7 mouse cellular contexts compared by ENCODE assay signal in genomic region chr3:142701407-142701989, GRCm38 (mm10). TPM values are rescaled to one million over a fixed set of nuclear protein-coding genes. Genes with fewer than 3 reads are reported as not detected.
DNase-seq lines count a peak whose midpoint lies in the region; ATAC-seq and TF ChIP-seq lines count a peak whose summit lies in the region.

No protein-coding gene starts in this region.

- no peak for TF ChIP-seq POLR2A in thymus, adult 2 months (IDR thresholded peaks at IDR 0.05; ENCODE audit: control insufficient read depth, extremely low read depth, insufficient read depth, low read length, poor library complexity)

- WGBS in thymus, adult 2 months: 42% methylated on average over 15 of the region's 15 CpGs
- 32% methylated on average over 15 of the region's 15 CpGs for WGBS in forebrain, embryonic 13.5 days
- 26% methylated on average over 15 of the region's 15 CpGs for WGBS in limb, embryonic 15.5 days
- WGBS in stomach, embryonic 16.5 days: 21% methylated on average over 15 of the region's 15 CpGs

- H3K4me1 ChIP-seq in thymus, adult 2 months (replicated peaks; ENCODE audit: control insufficient read depth, insufficient read depth, low read length): peaks cover 5% of the 10 kb centered on the region
- peaks cover 12% of the 10 kb centered on the region; the same call in 1 of the 2 replicates for H3K4me1 ChIP-seq in forebrain, embryonic 13.5 days
- H3K4me1 ChIP-seq in limb, embryonic 15.5 days: peaks cover 10% of the 10 kb centered on the region
- peaks cover 8% of the 10 kb centered on the region; the same call in 1 of the 2 replicates for H3K4me1 ChIP-seq in stomach, embryonic 16.5 days (ENCODE audit: control insufficient read depth, insufficient read depth, low read length)

- peak overlapping the region; percentile 64 for H3K9ac ChIP-seq in forebrain, embryonic 13.5 days
- peak overlapping the region; percentile 1; the same call in 1 of the 2 replicates for H3K9ac ChIP-seq in limb, embryonic 15.5 days
- H3K9ac ChIP-seq in stomach, embryonic 16.5 days (ENCODE audit: low read length): peak overlapping the region; percentile 69

- no peak overlapping the region for H3K27ac ChIP-seq in thymus, adult 2 months (ENCODE audit: control insufficient read depth, insufficient read depth, low read length)
- no peak overlapping the region for H3K27ac ChIP-seq in forebrain, embryonic 13.5 days
- no peak overlapping the region for H3K27ac ChIP-seq in limb, embryonic 15.5 days
- H3K27ac ChIP-seq in stomach, embryonic 16.5 days (ENCODE audit: low read length): 0 out of 2 replicates have a peak overlapping the region, but pooled peaks have one; percentile 31

- peak overlapping the region; percentile 69 for H3K4me3 ChIP-seq in thymus, adult 2 months (ENCODE audit: control insufficient read depth, insufficient read depth, low read length)
- H3K4me3 ChIP-seq in forebrain, embryonic 13.5 days: peak overlapping the region; percentile 57
- H3K4me3 ChIP-seq in limb, embryonic 15.5 days: peak overlapping the region; percentile 53
- peak overlapping the region; percentile 63 for H3K4me3 ChIP-seq in stomach, embryonic 16.5 days (replicated peaks; ENCODE audit: low read length)

- TF ChIP-seq CTCF in thymus, adult 2 months (IDR thresholded peaks at IDR 0.05; ENCODE audit: borderline replicate concordance, control insufficient read depth, extremely low read depth, insufficient read depth, low read length, poor library complexity): no peak

- no peaks in the 10 kb centered on the region for H3K9me3 ChIP-seq in forebrain, embryonic 13.5 days (replicated peaks)
- H3K9me3 ChIP-seq in limb, embryonic 15.5 days: no peaks in the 10 kb centered on the region
- H3K9me3 ChIP-seq in stomach, embryonic 16.5 days (replicated peaks; ENCODE audit: control insufficient read depth, low read length): no peaks in the 10 kb centered on the region

- DNase-seq in thymus, adult 2 months: no peak
- no peak for DNase-seq in thymus, postnatal 4 days
- DNase-seq in right cerebral cortex, postnatal 25 days: no peak
- no peak for DNase-seq in left cerebral cortex, adult 11 months (ENCODE audit: low spot score)

- no peak for ATAC-seq in forebrain, embryonic 13.5 days
- no peak for ATAC-seq in limb, embryonic 15.5 days (ENCODE audit: insufficient number of reproducible peaks, low FRiP score, low TSS enrichment, low read depth)
- no peak for ATAC-seq in stomach, embryonic 16.5 days (ENCODE audit: insufficient read depth, low FRiP score)

- H3K36me3 ChIP-seq in thymus, adult 2 months (ENCODE audit: control insufficient read depth, insufficient read depth, low read length): no peaks in the 10 kb centered on the region
- no peaks in the 10 kb centered on the region for H3K36me3 ChIP-seq in forebrain, embryonic 13.5 days (ENCODE audit: poor library complexity, severe bottlenecking)
- H3K36me3 ChIP-seq in limb, embryonic 15.5 days: no peaks in the 10 kb centered on the region
- no peaks in the 10 kb centered on the region for H3K36me3 ChIP-seq in stomach, embryonic 16.5 days (ENCODE audit: control insufficient read depth, insufficient read depth, low read length)

- peak overlapping the region; percentile 85 for H3K4me2 ChIP-seq in forebrain, embryonic 13.5 days
- peak overlapping the region; percentile 77 for H3K4me2 ChIP-seq in limb, embryonic 15.5 days
- H3K4me2 ChIP-seq in stomach, embryonic 16.5 days (ENCODE audit: low read depth, low read length): peak overlapping the region; percentile 85

- no peaks in the 10 kb centered on the region for H3K27me3 ChIP-seq in thymus, adult 2 months (ENCODE audit: control insufficient read depth, insufficient read depth, low read length)
- peaks cover 18% of the 10 kb centered on the region for H3K27me3 ChIP-seq in forebrain, embryonic 13.5 days
- peaks cover 8% of the 10 kb centered on the region; the same call in 1 of the 2 replicates for H3K27me3 ChIP-seq in limb, embryonic 15.5 days
- H3K27me3 ChIP-seq in stomach, embryonic 16.5 days (ENCODE audit: control insufficient read depth, insufficient read depth, low read length): no peaks in the 10 kb centered on the region; the same call in 1 of the 2 replicates

RNA-seq across cellular contexts. Expression of gene Kyat3, which starts 0.6 kb away (rescaled TPM):
- 3.1 and 3.4 TPM in 2 replicates for polyA plus RNA-seq in thymus, adult 2 months (2012; rRNA removed)
- polyA plus RNA-seq in forebrain, embryonic 13.5 days (2015; fragmentation: Nextera tagmentation; extraction: Ambion mirVana): 6.7 and 6.9 TPM in 2 replicates
- 13.9 and 14.8 TPM in 2 replicates for polyA plus RNA-seq in limb, embryonic 15.5 days (2015; fragmentation: Nextera tagmentation; extraction: Ambion mirVana)
- polyA plus RNA-seq in stomach, embryonic 16.5 days (2015; fragmentation: Nextera tagmentation; extraction: Ambion mirVana): 17.4 and 17.5 TPM in 2 replicates

Comparison
In these comparisons a context has a peak if more than half of its experiments do, and no peak if none do; other contexts are left out.
1. H3K9ac ChIP-seq: peak in every context shown above with its lines; median percentile 69 in stomach, embryonic 16.5 days; 64 in forebrain, embryonic 13.5 days; 1 in limb, embryonic 15.5 days.